Mouse (Mus musculus) embryonic stem cell, embryonic (primary cell): ENCODE measurements around the gene Asic1.

Experiments used
- CTCF ChIA-PET, 4 experiments: fragments of 300-600 bp in 2 of 4; fragments of 350-600 bp in 2 of 4; sonication (Branson Sonifier 250); formaldehyde crosslinking; loops; one replicate each; lab custom pipeline; 2022; ENCODE audit warnings: inconsistent platforms in 2 of 4; lab: Charles Lee
- POLR2A ChIA-PET, 4 experiments: fragments of 300-600 bp in 2 of 4; fragments of 350-600 bp in 2 of 4; sonication (Branson Sonifier 250); formaldehyde crosslinking; loops; one replicate each; lab custom pipeline; 2022; ENCODE audit warnings: antibody characterized with exemption in 4 of 4, inconsistent platforms in 1 of 4; lab: Charles Lee

The Asic1 gene

DNA sequence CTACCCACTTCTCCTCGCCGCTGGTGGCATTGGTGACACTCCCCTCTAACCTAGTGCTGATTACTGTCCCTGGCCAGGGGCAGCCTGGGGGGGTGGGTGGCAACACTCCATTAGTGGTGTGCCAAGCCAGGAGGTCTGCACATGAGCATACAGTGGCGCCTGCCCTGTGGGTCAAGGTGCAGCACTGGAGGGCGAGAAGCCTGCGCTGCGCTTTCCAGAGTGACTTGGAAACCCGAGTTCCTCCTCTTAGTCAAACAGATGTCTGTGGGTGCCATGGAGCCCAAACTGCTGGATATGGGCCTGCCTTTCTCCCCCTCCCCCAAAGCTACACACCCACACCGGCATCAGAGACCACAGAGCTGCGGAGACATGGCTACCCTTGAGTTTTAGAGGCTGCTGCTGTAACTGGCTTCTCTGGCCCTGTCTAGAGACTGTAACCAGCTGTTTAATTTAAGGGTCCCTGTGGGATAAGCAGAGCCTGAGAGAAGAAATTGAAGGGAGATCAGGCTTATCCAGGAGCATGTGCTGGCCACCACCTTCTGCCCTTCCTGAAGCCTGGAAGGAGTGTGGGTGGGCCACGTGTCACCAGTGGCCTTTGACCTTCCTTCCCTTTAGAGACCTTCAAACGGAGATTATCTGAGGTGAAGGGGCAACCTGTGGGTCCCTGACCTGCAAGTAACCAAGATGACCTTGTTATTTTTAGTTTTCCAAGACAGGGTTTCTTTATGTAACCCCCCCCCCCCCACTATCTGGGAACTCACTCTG lies 46.0 kb downstream of the Asic1 start:
- POLR2A ChIA-PET = interaction anchor here in 3 of 4 experiments (1.0 to 10.6 kb wide), 8 partner anchors 7 to 62 kb away, joined by 3 to 95 read pairs (median 28); partner anchors contain the start of genes Gm17349 (in 3 of the 3), Cox14 (in 2 of the 3) and Smarcd1 (in 1 of the 3)
- CTCF ChIA-PET = interaction anchor here (0.6 to 8.0 kb wide), 20 partner anchors 8 to 322 kb away, joined by 3 to 131 read pairs (median 6); partner anchors contain the start of genes Cox14 (in 3 of the 4), Gm17349 (in 2 of the 4) and Dip2b (in 1 of the 4)

GRCm38 (mm10) chr15:99716814-99717213 lies 46.6 kb downstream of the Asic1 start:
- CTCF ChIA-PET = interaction anchor here in 3 of 4 experiments (0.7 to 8.0 kb wide), 9 partner anchors 7 to 121 kb away, joined by 3 to 131 read pairs (median 5); partner anchors contain the start of genes Cox14 (in 2 of the 3) and Gm17349 (in 2 of the 3)
- POLR2A ChIA-PET = interaction anchor here (0.6 to 10.6 kb wide), 8 partner anchors 7 to 187 kb away, joined by 3 to 95 read pairs (median 27); partner anchors contain the start of genes Cox14 (in 2 of the 4), Gm17349 (in 2 of the 4) and Smarcd1 (in 1 of the 4)

GRCm38 (mm10) chr15:99717386-99718334 lies 47.5 kb downstream of the Asic1 start, which contains the start of gene Gpd1:
Gpd1 (plus strand) TSS chr15:99717515.
- ChIA-PET POLR2A (interaction anchor here (0.5 to 10.6 kb wide), 11 partner anchors 7 to 302 kb away, joined by 3 to 90 read pairs (median 5); partner anchors contain the start of genes Gm17349 (in 2 of the 4), Cox14 (in 1 of the 4) and Smarcd1 (in 1 of the 4)), CTCF (interaction anchor here (0.5 to 8.0 kb wide), 14 partner anchors 7 to 966 kb away, joined by 3 to 131 read pairs (median 3); partner anchors contain the start of genes Cox14 (in 2 of the 4) and Gm17349 (in 2 of the 4))

- ChIA-PET POLR2A (interaction anchor here in 2 of 4 experiments (0.5 to 10.6 kb wide), 6 partner anchors 8 to 303 kb away, joined by 3 to 118 read pairs (median 6); partner anchors contain the start of genes Gm17349 (in 2 of the 2) and Smarcd1 (in 2 of the 2)), CTCF (interaction anchor here in 3 of 4 experiments (0.6 to 3.1 kb wide), 5 partner anchors 12 to 40 kb away, joined by 3 to 12 read pairs (median 3); partner anchors contain the start of gene Gm17349 (in 1 of the 3))
Observed at GRCm38 (mm10) chr15:99718461-99719021, 48.4 kb downstream of the Asic1 start.

- CTCF ChIA-PET = interaction anchor here (0.6 to 3.1 kb wide), 6 partner anchors 15 to 751 kb away, joined by 3 to 12 read pairs (median 4); partner anchors contain the start of gene Gm17349 (in 1 of the 4)
- POLR2A ChIA-PET = interaction anchor here in 2 of 4 experiments (0.6 to 10.6 kb wide), 12 partner anchors 8 to 427 kb away, joined by 3 to 118 read pairs (median 4); partner anchors contain the start of genes Gm17349 (in 2 of the 2) and Smarcd1 (in 2 of the 2)
Observed at GRCm38 (mm10) chr15:99719865-99720264, 49.7 kb downstream of the Asic1 start.

DNA sequence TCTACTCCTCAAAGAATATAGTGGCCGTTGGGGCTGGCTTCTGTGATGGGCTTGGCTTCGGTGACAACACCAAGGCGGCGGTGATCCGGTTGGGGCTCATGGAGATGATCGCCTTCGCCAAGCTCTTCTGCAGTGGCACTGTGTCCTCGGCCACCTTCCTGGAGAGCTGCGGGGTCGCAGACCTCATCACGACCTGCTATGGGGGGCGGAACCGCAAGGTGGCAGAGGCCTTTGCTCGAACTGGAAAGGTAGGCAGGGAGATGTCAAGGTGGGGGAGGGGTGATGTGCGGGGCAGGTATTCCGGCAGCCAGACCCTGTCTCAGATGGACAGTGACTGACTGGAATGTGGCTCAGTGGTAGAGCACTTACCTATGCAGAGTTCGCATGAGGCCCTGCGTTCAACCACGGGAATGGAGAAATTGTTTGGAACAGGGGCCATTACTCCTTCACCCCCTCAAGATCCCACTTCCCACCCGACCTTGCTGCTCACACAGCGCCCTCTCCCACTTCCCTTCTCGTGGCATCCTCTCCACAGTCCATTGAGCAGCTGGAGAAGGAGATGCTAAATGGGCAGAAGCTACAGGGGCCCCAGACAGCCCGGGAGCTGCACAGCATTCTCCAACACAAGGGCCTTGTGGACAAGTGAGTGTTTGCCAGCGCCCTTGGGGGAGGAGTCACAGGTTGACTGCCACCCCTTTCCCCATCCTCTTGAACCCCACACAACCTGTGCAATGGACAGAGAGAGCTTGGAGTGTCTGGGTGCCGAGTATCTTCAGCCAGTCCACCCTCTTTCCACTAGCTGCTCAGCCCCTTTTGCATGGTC lies 52.0 kb downstream of the Asic1 start:
- CTCF ChIA-PET = interaction anchor here in 3 of 4 experiments (1.0 to 5.4 kb wide), 7 partner anchors 8 to 185 kb away, joined by 3 to 131 read pairs (median 34); partner anchors contain the start of genes Gm17349 (in 1 of the 3) and Gpd1 (in 1 of the 3)
- POLR2A ChIA-PET = interaction anchor here in 3 of 4 experiments (0.6 to 8.3 kb wide), 9 partner anchors 8 to 1513 kb away, joined by 3 to 118 read pairs (median 29); partner anchors contain the start of genes Gm17349 (in 2 of the 3), Smarcd1 (in 2 of the 3), Gpd1 (in 1 of the 3) and Racgap1 (in 1 of the 3)

GRCm38 (mm10) chr15:99723120-99723514 lies 52.9 kb downstream of the Asic1 start:
- ChIA-PET CTCF (interaction anchor here (0.5 to 5.4 kb wide), 24 partner anchors 7 to 890 kb away, joined by 3 to 131 read pairs (median 18); partner anchors contain the start of genes Gm17349 (in 3 of the 4), Gpd1 (in 1 of the 4) and Smarcd1 (in 1 of the 4)), POLR2A (interaction anchor here (0.5 to 8.3 kb wide), 23 partner anchors 9 to 1512 kb away, joined by 3 to 118 read pairs (median 8); partner anchors contain the start of genes Gm17349 (in 2 of the 4), Smarcd1 (in 2 of the 4), Asic1 (in 1 of the 4) and Gpd1 (in 1 of the 4))

- CTCF ChIA-PET = interaction anchor here (0.5 to 5.4 kb wide), 77 partner anchors 7 to 960 kb away, joined by 3 to 131 read pairs (median 6); partner anchors contain the start of genes Gm17349 (in 4 of the 4), Gpd1 (in 2 of the 4), Asic1 (in 1 of the 4) and Lima1 (in 1 of the 4)
- POLR2A ChIA-PET = interaction anchor here (0.5 to 8.3 kb wide), 70 partner anchors 9 to 809 kb away, joined by 3 to 118 read pairs (median 4); partner anchors contain the start of genes Gm17349 (in 3 of the 4), Lima1 (in 2 of the 4), Smarcd1 (in 2 of the 4) and Asic1 (in 1 of the 4)
Observed at GRCm38 (mm10) chr15:99723515-99724291, 53.5 kb downstream of the Asic1 start.

GRCm38 (mm10) chr15:99724292-99725021 lies 54.3 kb downstream of the Asic1 start:
- CTCF ChIA-PET = interaction anchor here (0.5 to 5.4 kb wide), 118 partner anchors 8 to 959 kb away, joined by 3 to 131 read pairs (median 5); partner anchors contain the start of genes Gm17349 (in 4 of the 4), Gpd1 (in 2 of the 4), Aqp6 (in 1 of the 4) and Asic1 (in 1 of the 4)
- POLR2A ChIA-PET = interaction anchor here (0.6 to 8.3 kb wide), 92 partner anchors 9 to 1033 kb away, joined by 3 to 118 read pairs (median 4); partner anchors contain the start of genes Gm17349 (in 3 of the 4), Lima1 (in 2 of the 4), Racgap1 (in 2 of the 4) and Smarcd1 (in 2 of the 4)

DNA sequence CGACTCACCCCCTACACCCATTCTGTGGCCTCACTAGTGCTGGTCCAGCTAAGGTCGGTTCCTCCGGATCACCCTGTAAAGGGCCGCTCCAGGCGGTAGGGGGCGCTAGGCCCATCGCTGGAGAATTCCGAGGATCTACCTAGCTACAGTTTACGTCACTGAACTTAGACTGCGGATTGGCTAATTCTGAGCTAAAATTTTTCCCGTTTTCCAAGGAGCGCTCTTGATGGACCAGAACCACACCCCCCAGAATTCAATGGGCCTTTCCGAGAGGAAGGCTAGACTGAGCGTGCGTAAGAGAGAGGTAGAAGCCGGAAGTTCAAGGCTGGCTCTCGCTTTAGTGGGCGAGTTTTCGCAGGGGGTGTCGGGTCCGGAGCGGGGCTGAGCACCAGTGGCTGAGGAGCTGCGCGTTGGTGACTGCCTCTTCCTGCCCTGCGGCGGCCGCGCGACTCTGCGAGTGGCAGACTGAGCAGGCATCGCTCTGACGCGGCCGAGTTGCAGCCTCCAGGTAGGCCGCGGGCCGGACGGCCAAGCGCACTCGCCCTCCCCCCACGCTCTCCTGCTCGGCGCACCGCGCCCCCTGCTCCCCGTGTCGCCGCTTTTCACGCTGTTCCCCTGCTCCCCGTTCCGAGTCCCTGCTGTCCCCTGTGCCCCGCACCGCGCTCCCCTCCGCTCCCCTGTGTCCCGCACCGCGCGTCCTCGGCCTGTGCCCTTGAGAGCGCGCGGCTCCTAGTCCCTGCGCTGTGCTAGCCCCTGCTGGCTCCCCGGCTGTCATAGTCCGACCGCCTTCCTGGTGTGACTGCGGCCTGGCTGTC lies 55.4 kb downstream of the Asic1 start, which contains the start of gene Cox14:
Gene Cox14, plus strand, starts transcription at position 278 of the 815 bp plus-strand sequence.
- CTCF ChIA-PET = interaction anchor here (0.5 to 5.4 kb wide), 117 partner anchors 8 to 1911 kb away, joined by 3 to 131 read pairs (median 5); partner anchors contain the start of genes Gm17349 (in 4 of the 4), Gpd1 (in 2 of the 4), Racgap1 (in 2 of the 4) and Aqp6 (in 1 of the 4)
- POLR2A ChIA-PET = interaction anchor here (0.6 to 8.3 kb wide), 99 partner anchors 8 to 910 kb away, joined by 3 to 118 read pairs (median 5); partner anchors contain the start of genes Gm17349 (in 3 of the 4), Lima1 (in 2 of the 4), Racgap1 (in 2 of the 4) and Smarcd1 (in 2 of the 4)

GRCm38 (mm10) chr15:99726549-99726948 lies 56.4 kb downstream of the Asic1 start:
- CTCF ChIA-PET = interaction anchor here in 3 of 4 experiments (0.6 to 5.4 kb wide), 10 partner anchors 10 to 180 kb away, joined by 3 to 131 read pairs (median 28); partner anchors contain the start of genes Gpd1 (in 2 of the 3) and Gm17349 (in 1 of the 3)
- POLR2A ChIA-PET = interaction anchor here (0.6 to 8.3 kb wide), 21 partner anchors 9 to 505 kb away, joined by 3 to 118 read pairs (median 11); partner anchors contain the start of genes Gm17349 (in 2 of the 4), Smarcd1 (in 2 of the 4), Aqp5 (in 1 of the 4) and Gpd1 (in 1 of the 4)

GRCm38 (mm10) chr15:99727039-99727438 lies 56.9 kb downstream of the Asic1 start:
- POLR2A ChIA-PET = interaction anchor here in 3 of 4 experiments (0.6 to 7.5 kb wide), 12 partner anchors 9 to 436 kb away, joined by 3 to 82 read pairs (median 6); partner anchors contain the start of genes Gm17349 (in 1 of the 3), Gpd1 (in 1 of the 3), Lima1 (in 1 of the 3) and Smarcd1 (in 1 of the 3)
- CTCF ChIA-PET = interaction anchor here in 3 of 4 experiments (0.6 to 1.5 kb wide), 4 partner anchors 12 to 793 kb away, joined by 3 to 7 read pairs (median 4); partner anchors contain the start of gene Gm17349 (in 1 of the 3)
